Mouse (Mus musculus) gastrocnemius, adult 8-10 months (tissue): ENCODE results near the gene Pithd1. TPM values are rescaled to one million over a fixed set of nuclear protein-coding genes. Genes with fewer than 3 reads are reported as not detected.
"Not testable (repeated sequence)": the region's sequence is repeated elsewhere in the genome, so short reads cannot be mapped to it uniquely, and the experiment has no call there.

ENCODE experiments used
- DNase-seq, 2 experiments: peaks; one replicate each; pipeline ENCODE4 v3.0.0; 2022; ENCODE audit warnings: low spot score in 2 of 2
- total RNA-seq, 4 experiments: library from RNA; stranded (reverse); gene quantifications; 2 replicates each; pipeline ENCODE4 v1.2.4; 2022

Gene Pithd1
- total RNA-seq, 4 experiments from 2014 or later, result 26.9 to 31.9 (median 28.9) TPM

- DNase-seq, result no peak
Observed at GRCm38 (mm10) chr4:135987714-135988113, 650 bp upstream of the Pithd1 start.

DNA sequence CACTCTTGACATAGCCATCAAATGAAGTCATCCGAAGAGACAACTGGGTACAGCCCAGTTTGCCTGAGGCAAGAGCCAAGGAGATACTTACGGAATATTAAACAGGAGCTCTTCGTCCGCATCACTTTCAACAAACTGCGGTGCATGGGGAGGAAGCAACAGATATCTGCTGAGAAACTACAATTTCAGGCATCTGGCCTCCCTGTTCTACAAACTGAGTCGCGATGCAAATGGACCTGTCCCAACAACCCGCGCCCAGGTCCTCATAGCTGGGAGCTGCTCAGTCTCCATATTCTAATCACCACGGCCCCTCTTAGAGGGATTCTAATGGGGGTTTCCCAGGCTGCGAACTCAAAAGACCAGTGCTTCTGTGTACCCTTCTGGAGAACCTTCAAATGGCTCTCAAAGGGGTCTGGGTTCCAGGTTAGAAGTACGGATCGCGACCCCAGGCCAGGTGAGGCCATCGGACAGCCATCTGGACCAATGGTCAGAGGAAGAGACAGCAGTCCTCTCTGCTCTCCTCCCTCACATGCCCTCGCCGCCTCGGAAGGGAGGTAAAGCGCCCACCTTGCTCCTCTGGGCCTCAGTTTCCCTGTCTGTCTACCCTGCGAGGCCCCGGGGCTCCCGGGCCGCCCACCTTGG, 642 bp downstream of the Pithd1 start:
- DNase-seq, result no peak

DNA sequence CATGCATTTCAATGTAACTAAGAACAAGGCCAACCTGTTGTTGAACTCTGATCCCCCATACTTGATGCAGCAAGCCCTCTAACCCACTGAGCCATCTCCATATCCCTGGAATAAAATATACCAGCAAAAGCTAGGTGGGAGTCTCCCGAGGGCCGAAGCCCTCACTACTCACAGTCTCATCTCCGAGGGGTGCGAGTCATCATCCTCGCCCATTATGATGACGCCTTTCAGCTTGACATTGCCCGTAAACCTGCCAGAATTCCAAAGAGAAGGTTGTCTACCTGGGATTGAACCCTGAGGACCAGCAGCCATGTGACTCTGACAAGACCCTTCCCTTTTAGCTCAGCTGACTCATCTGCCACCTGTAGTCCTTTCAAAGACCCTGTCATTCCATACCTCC, 1.3 kb downstream of the Pithd1 start:
- no peak for DNase-seq

DNA sequence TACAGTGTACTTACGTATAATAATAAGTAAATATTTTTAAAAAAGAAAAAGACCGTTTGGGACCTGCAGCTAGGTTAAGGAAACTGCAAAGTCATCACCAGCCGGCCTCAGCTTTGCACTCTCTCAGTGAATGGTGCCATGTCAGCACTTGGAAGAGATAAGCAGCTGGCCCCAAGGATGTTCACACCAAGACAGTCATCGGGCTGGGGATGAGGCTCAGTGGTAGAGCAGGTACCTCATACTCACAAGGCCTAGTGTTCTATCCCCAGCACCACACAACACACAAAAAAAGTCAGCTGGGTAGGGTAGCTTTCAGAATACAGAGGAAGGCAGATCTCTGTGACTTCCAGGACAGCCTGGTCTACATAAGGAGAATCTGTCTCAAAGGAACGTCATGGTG, 1.9 kb downstream of the Pithd1 start:
- no peak for DNase-seq

GRCm38 (mm10) chr4:135984556-135984955, 2.5 kb downstream of the Pithd1 start:
- no peak for DNase-seq

DNA sequence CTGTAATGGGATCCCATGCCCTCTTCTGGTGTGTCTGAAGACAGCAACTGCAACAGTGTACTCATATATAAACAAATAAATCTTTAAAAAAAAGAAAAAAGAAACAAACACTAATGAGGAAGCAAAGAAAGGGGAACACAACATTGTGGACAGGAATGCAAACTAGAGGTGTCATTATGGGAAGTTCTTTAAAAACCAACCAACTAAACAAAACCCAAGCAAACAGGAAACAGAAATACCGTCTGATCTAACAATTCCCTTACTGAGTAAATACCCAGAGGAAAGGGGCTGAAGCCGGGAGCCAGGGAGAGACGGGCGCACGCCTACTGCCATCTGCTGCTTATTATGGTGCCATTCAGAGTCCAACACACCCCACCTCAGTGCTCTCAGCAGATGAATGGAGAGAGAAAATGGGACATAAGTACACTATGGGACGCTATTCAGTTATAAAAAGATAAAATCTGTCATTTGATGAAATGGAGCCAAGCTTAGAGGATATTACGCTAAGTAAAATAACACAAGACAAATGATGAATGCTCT, 5.5 kb downstream of the Pithd1 start:
- no peak for DNase-seq

DNA sequence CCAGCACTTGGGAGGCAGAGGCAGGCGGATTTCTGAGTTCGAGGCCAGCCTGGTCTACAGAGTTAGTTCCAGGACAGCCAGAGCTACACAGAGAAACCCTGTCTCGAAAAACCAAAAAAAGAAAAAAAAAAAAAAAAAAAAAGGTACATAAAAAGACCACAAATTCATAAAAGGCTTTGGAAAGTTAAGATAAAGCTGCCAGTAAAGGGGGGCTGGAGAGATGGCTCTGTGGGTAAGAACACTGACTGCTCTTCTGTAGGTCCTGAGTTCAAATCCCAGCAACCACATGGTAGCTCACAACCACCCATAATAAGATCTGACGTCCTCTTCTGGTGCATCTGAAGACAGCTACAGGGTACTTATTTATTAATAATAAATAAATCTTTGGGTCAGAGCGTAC, 6.8 kb downstream of the Pithd1 start:
- DNase-seq, result not testable (repeated sequence)

DNA sequence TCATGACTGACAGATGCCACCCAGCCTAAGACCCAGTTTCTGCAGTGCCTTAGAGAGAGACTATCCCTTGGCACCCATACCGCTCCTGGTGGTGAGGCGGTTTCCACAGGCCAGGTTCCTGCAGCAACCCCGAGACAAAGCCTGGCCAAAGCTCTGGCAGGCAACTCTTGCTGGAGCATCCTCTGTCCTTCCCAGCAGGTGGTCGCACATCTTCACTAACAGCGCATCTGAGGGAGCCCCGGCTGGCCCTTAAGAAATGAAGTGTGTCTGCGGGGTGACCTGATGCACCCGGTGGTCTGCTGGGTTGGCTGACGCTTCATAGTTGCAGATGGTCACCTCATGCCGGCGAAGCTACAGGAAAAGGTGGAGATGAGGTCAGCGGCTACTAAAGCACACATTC, 10.9 kb downstream of the Pithd1 start:
- DNase-seq, result no peak

GRCm38 (mm10) chr4:135972911-135973811, 13.9 kb downstream of the Pithd1 start:
- DNase-seq, result no peak

DNA sequence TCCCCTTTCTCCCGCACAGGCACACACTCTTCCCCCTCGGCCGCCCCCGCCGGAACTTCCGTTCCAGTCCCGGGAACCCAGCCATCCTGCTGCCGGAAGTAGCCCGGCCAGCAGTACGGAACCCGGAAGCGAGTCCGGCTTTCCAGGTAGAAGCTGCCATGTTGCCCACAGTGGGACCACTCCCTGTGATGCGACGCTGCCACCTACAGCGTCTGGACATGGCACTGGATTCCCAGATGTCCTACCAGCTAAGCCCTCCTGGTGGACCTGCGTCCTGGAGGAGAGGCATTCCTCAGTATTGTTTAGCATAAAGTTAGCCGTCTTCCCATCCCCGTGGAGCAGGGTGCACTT, 14.5 kb downstream of the Pithd1 start, which contains the start of gene Lypla2:
Lypla2 (minus strand) TSS at position 71 of the 351 bp plus-strand sequence.
- DNase-seq, result peak; percentile 73 to 85

DNA sequence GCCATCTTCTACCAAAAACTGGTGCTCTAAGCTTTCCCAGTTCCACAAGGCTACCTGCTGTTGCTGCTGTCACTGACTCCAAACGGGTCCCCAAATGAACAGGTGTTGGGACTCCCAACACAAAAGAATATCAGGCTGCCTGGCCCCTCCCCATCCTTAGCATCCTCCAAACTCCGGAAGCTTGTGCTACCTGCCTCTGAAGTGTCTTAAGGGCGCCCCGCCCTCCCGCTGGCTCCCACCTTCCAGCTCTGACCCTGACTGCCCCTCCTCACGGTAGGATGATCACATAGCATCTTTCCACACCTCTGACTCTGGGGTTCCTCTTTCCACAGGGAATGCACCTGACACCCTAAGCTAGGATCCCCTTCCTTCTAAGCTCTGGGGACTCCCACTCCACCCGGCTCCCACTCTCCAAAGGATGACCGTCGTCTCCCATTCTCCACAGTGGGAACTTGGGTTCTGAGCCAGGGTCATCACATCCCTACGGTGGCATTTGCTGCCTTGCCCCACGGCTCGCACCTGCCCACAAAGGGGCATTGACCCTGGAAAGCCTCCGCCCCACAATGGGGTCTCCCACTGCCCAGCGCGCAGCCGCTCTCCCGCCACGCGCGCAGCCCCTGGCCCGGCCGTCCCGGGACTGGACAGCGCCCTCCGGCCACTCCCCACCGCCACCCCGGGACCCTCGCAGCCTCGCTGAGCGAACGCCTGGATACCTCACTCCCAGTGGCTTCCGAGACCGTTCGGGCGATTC, 15.1 kb downstream of the Pithd1 start:
- no peak for DNase-seq

DNA sequence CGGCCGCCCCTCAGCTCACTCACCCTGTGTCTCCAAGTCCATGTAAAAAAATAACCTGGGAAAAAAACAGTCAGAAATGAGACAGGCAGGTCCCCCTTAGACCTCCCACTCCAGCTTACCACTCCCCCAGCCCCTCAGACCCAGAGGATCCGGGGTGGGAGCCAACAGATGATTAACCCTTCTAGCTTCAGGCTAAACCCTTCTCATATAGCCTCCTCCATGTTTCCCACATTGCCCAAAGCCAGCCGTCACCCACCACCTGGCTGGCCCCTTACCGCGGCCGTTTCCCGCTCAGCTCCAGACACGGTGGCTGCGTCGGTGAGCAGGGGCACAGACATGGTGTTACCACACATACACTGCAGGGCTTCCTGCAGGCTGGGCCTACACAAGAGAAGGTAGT, 16.5 kb downstream of the Pithd1 start:
- no peak for DNase-seq

DNA sequence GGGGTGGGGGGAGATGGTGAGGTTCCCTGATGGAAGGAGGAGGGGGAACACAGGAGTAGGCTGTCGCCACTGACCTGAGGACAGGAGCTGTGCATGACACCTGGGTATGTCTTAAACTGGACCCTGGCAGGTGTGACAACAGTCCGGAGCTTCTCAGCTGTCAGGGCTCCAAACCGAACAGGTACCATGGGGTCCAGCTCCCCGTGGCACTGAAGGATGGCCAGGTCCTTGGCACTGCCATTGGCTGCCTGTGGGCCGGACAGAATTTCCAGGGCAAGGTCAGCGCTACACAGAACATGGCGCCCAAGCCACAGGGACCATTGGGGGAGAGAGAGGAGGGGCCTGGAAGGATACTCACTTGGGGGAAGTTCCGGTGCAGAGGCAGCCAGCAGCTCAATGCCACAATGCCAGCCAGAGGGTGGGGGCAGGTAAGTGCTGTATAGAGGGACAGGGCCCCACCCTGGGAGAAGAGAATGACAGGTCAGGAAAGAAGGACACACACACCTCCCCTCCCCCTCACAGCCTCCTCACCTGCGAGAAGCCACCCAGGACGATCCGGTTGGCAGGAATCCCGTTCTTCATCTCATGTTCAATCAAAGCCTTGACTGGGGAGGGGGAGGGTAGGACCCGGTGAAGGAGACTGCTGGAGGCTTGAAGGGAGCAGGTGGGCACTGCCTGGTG, 17.9 kb downstream of the Pithd1 start:
- DNase-seq, result no peak

DNA sequence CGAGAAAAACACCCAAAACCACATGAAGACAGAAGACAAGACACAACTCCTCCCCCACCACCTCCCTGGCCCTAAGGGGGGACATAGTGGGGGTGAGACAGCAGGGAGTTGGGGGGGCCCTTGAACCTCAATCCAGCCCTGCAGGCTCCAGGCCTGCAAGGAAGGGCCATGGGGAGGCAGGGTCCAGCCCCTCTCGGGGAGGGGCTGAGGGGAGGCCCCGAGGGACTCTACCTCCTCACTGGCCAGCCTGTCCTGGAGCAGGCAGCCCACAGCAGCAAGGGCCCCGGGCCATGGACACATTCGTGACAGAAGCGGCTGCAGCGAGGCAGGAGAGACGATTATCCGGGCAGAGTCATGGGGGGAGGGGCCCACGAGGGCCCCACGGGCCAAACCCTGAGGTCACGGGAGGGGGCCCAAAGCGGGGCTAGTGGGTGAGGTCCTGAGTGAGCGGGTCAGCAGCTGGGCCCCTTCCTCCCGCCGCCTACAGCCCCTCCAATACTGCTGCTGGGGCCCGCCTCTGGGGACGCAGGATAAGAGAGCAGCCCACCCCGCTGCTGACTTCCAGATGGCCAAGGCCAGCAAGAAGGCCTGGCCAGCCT, 18.7 kb downstream of the Pithd1 start:
- no peak for DNase-seq

DNA sequence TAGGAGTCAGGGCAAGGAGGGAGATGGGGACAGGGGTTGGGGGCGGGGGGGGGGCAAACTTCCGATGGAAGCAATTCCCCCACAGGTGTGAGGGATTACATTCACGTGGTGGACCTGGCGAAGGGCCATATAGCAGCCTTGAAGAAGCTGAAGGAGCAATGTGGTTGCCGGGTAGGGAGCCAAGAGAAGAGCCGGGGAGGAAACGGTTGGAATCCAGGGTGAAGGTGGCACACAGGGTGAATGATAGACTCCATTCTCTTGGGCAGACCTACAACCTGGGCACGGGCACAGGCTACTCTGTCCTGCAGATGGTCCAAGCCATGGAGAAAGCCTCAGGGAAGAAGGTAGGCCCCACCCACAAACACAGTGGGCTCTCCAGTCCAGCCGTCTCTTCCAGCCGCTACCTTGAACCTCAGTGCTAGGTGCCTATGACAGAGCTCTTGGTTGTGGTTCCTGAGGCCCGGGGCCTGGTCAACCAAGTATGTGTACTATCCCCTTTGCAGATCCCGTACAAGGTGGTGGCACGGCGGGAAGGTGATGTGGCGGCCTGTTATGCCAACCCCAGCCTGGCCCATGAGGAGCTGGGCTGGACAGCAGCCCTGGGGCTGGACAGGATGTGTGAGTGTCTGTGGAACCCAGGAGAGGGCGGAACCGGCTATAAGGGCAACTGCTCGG, 19.8 kb downstream of the Pithd1 start:
- DNase-seq, result no peak

DNA sequence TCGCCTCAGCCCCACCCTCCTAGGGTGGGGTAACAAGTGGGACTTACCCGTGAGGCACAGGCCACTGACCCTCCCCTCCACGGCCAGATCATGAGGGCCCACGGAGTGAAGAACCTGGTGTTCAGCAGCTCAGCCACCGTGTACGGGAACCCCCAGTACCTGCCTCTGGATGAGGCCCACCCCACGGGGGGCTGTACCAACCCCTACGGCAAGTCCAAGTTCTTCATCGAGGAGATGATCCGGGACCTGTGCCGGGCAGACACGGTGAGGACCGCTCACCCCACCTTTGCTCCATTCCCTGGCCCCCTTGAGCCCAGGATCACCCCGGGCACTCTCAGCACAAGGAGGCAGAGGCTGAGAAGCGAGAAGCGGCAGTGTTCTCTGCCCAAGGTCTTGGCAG, 20.8 kb downstream of the Pithd1 start:
- no peak for DNase-seq

DNA sequence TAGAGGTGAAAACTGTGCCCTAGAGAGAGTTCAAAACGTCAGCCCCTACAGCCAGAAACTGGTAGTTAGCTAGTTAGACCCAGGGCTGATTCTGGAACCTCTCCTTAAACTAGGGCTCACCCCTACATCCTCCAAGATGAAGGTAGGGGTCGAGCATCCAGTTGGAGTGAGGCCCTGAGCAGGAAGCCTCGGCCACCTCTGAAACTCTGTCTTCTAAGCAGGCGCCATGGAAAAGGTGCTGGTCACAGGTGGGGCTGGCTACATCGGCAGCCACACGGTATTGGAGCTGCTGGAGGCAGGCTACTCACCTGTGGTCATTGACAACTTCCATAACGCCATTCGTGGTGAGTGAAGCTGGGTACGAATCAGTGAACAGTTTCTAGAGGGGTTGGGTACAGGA, 22.0 kb downstream of the Pithd1 start:
- DNase-seq, result no peak

GRCm38 (mm10) chr4:135964426-135964825, 22.6 kb downstream of the Pithd1 start:
- DNase-seq, result no peak

GRCm38 (mm10) chr4:135963457-135964193, 23.4 kb downstream of the Pithd1 start, which contains the start of gene Gale:
Gene Gale (plus strand): TSS chr4:135963727.
- DNase-seq, result peak; percentile 79 to 88
